Mouse (Mus musculus) MEL (cell line): ENCODE data around the gene Dennd4b. TPM values are rescaled to one million over a fixed set of nuclear protein-coding genes. Genes with fewer than 3 reads are reported as not detected.

Source experiments
- DNase-seq: peaks from one replicate; pipeline ENCODE4 v3.0.0; 2011; ENCODE audit warnings: low read depth, low spot score
- H3K27ac ChIP-seq: 2 replicates; pipeline ENCODE4 v1.5.1; 2012; ENCODE audit warnings: low read depth, mild to moderate bottlenecking, control low read depth, low read length, moderate library complexity; ENCODE audit not compliant: control insufficient read depth
- H3K27me3 ChIP-seq, 2 experiments: fragments of 150-350 bp in 1 of 2; sonication (generic) in 1 of 2; 2 replicates each; pipeline ENCODE4 v1.6.1; 2012; ENCODE audit warnings: low read length in 2 of 2, mild to moderate bottlenecking in 2 of 2, improper control_type of control experiment in 1 of 2, moderate library complexity in 1 of 2; ENCODE audit not compliant: insufficient read depth in 2 of 2, control insufficient read depth in 1 of 2
- H3K36me3 ChIP-seq, 2 experiments: 2 replicates each; pipeline ENCODE4 v1.6.1; 2012 to 2014; ENCODE audit warnings: low read length in 2 of 2, improper control_type of control experiment in 1 of 2, inconsistent platforms in 1 of 2, mild to moderate bottlenecking in 1 of 2; ENCODE audit not compliant: insufficient read depth in 2 of 2, control insufficient read depth in 1 of 2
- H3K4me1 ChIP-seq, 2 experiments: fragments of 150-350 bp in 1 of 2; sonication (generic) in 1 of 2; 2 replicates each; pipeline ENCODE4 v1.6.1; 2012; ENCODE audit warnings: low read length in 2 of 2, improper control_type of control experiment in 1 of 2, mild to moderate bottlenecking in 1 of 2; ENCODE audit not compliant: insufficient read depth in 2 of 2, control insufficient read depth in 1 of 2
- H3K4me3 ChIP-seq, 2 experiments: fragments of 150-350 bp in 1 of 2; sonication (generic) in 1 of 2; 2 replicates each; pipeline ENCODE4 v1.5.1; 2012; ENCODE audit warnings: low read depth in 2 of 2, low read length in 2 of 2, mild to moderate bottlenecking in 2 of 2, moderate library complexity in 2 of 2, control low read depth in 1 of 2, improper control_type of control experiment in 1 of 2; ENCODE audit not compliant: control insufficient read depth in 1 of 2, insufficient read depth in 1 of 2
- H3K79me2 ChIP-seq: 2 replicates; pipeline ENCODE4 v1.6.1; 2012; ENCODE audit warnings: mild to moderate bottlenecking, low read length, moderate library complexity; ENCODE audit not compliant: control insufficient read depth, poor library complexity, insufficient read depth
- H3K9ac ChIP-seq: 2 replicates; pipeline ENCODE4 v1.6.1; 2012; ENCODE audit warnings: low read depth, mild to moderate bottlenecking, control low read depth, low read length, moderate library complexity; ENCODE audit not compliant: control insufficient read depth, poor library complexity, severe bottlenecking
- H3K9me3 ChIP-seq: fragments of 150-350 bp; sonication (generic); replicated peaks from 2 replicates; pipeline ENCODE4 v1.6.1; 2012; ENCODE audit warnings: mild to moderate bottlenecking, low read length, improper control_type of control experiment, moderate library complexity; ENCODE audit not compliant: insufficient read depth
- E2F4 ChIP-seq: IDR thresholded peaks from 2 replicates; pipeline ENCODE4 v1.6.1; 2011; ENCODE audit warnings: low read depth, low read length, improper control_type of control experiment, borderline replicate concordance
- ELF1 ChIP-seq: IDR thresholded peaks from 2 replicates; pipeline ENCODE4 v1.6.1; 2014; ENCODE audit warnings: low read depth, mild to moderate bottlenecking, inconsistent platforms, low read length, improper control_type of control experiment, moderate library complexity
- GABPA ChIP-seq: IDR thresholded peaks from 2 replicates; pipeline ENCODE4 v1.6.1; 2012; ENCODE audit warnings: low read depth, mild to moderate bottlenecking, inconsistent platforms, low read length, improper control_type of control experiment, moderate library complexity
- GATA1 ChIP-seq: IDR thresholded peaks from 2 replicates; pipeline ENCODE4 v1.6.1; 2011; ENCODE audit warnings: low read depth, low read length, improper control_type of control experiment
- HCFC1 ChIP-seq: IDR thresholded peaks from 2 replicates; pipeline ENCODE4 v1.6.1; 2012; ENCODE audit warnings: low read depth, mild to moderate bottlenecking, inconsistent platforms, low read length, improper control_type of control experiment, moderate library complexity
- MEF2A ChIP-seq: IDR thresholded peaks from 2 replicates; pipeline ENCODE4 v1.6.1; 2014; ENCODE audit warnings: low read depth, mild to moderate bottlenecking, inconsistent platforms, low read length, improper control_type of control experiment; ENCODE audit not compliant: poor library complexity, insufficient replicate concordance, severe bottlenecking; ENCODE audit errors: extremely low read depth
- MYB ChIP-seq: IDR thresholded peaks from 2 replicates; pipeline ENCODE4 v1.6.1; 2011; ENCODE audit warnings: mild to moderate bottlenecking, low read depth, low read length, improper control_type of control experiment
- POLR2AphosphoS5 ChIP-seq: IDR thresholded peaks from 2 replicates; pipeline ENCODE4 v1.6.1; 2012; ENCODE audit warnings: low read depth, borderline replicate concordance, mild to moderate bottlenecking, inconsistent platforms, low read length, moderate library complexity, mixed read lengths
- UBTF ChIP-seq: IDR thresholded peaks from 2 replicates; pipeline ENCODE4 v1.6.1; 2012; ENCODE audit warnings: low read depth, mild to moderate bottlenecking, inconsistent platforms, low read length, improper control_type of control experiment, moderate library complexity, borderline replicate concordance; ENCODE audit not compliant: insufficient read depth
- USF1 ChIP-seq: IDR thresholded peaks from 2 replicates; pipeline ENCODE4 v1.6.1; 2014; ENCODE audit warnings: low read depth, mild to moderate bottlenecking, inconsistent platforms, low read length, improper control_type of control experiment, moderate library complexity
- ZKSCAN1 ChIP-seq: IDR thresholded peaks from 2 replicates; pipeline ENCODE4 v1.6.1; 2012; ENCODE audit warnings: low read depth, mild to moderate bottlenecking, inconsistent platforms, low read length, improper control_type of control experiment, moderate library complexity
- ZNF384 ChIP-seq: IDR thresholded peaks from 2 replicates; pipeline ENCODE4 v1.6.1; 2012; ENCODE audit warnings: low read depth, mild to moderate bottlenecking, inconsistent platforms, low read length, improper control_type of control experiment
- polyA plus RNA-seq, 2 experiments: library from polyadenylated mRNA; stranded (reverse) in 1 of 2; unstranded in 1 of 2; fragments of >175 nt in 1 of 2; fragments of >200 nt in 1 of 2; gene quantifications; 2 replicates each; pipeline versions ENCODE4 v1.2.1 to v1.2.4; 2012; ENCODE audit warnings: low replicate concordance in 2 of 2, low read depth in 1 of 2; ENCODE audit not compliant: insufficient read length in 2 of 2, insufficient read depth in 1 of 2, missing spikeins in 1 of 2
- total RNA-seq: library from RNA; depleted of rRNA; stranded (reverse); fragments of 300-350 nt; gene quantifications from 2 replicates; pipeline ENCODE4 v1.2.3, GENCODE M21; 2012

Dennd4b gene
- total and polyA plus RNA-seq, 3 experiments, result 11.6 to 27.1 TPM; not detected in 1

DNA sequence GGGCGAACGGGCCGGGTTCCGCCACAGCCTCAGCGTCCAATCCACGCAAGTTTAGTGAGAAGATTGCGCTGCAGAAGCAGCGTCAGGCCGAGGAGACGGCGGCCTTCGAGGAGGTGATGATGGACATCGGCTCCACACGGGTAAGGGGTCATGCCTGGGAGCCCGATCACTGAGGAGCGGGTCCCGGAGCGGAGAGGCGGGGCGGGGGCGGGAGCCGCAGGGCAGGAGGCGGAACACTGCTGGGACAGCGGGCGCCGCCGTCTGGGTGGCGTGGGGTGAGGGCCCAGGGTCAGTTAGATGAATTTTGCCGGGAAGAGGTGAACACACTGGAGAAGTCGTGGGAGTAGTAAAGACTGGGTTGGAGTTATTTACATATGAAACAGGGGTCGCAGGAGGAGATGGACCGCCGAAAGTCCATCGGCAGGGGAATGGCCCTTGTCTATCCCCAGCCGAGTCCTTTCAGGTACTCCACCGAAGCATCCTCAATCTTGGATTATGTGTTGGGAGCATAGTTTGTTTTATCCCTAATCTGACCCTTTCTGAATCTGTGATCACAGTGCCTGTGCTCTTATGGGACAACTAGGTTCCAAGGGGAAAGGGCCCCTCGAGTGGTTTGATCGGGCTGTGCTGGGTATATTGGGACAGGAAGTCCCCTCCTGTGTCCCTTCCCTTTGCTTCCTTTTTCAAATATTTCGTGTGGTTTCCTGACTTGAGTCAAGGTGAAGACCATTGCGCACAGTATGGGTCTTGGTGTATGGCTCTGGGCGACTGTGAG is 10.4 kb upstream of the Dennd4b start (continued):
- no peak for TF ChIP-seq POLR2AphosphoS5
- peak; percentile 1; the same call in 1 of the 2 replicates for TF ChIP-seq MYB
- no peak for TF ChIP-seq GATA1
- TF ChIP-seq ZKSCAN1, result no peak
- TF ChIP-seq HCFC1, result peak; percentile 65
- TF ChIP-seq ELF1, result peak; percentile 28; the same call in 1 of the 2 replicates
- TF ChIP-seq MEF2A, result no peak
- no peak for TF ChIP-seq UBTF
- TF ChIP-seq GABPA, result no peak
- TF ChIP-seq, all 39 proteins: peak for 17

GRCm38 (mm10) chr3:90255194-90255565 is 9.8 kb upstream of the Dennd4b start:
- Histone ChIP-seq H3K4me3 (peak overlapping the region; percentile 82 to 99), H3K79me2 (peaks cover 22% of the 10 kb centered on the region), H3K9ac (peak overlapping the region; percentile 81), H3K4me1 (peaks cover 3 to 5% of the 10 kb centered on the region in 2 experiments; a peak in 3 of 4 replicates), H3K27ac (no peak overlapping the region; the same call in 1 of the 2 replicates), H3K9me3 (no peaks in the 10 kb centered on the region), H3K36me3 (peaks cover 5 to 9% of the 10 kb centered on the region in 2 experiments), H3K27me3 (no peaks in the 10 kb centered on the region)
- no peak for DNase-seq
- TF ChIP-seq ZNF384, result no peak

DNA sequence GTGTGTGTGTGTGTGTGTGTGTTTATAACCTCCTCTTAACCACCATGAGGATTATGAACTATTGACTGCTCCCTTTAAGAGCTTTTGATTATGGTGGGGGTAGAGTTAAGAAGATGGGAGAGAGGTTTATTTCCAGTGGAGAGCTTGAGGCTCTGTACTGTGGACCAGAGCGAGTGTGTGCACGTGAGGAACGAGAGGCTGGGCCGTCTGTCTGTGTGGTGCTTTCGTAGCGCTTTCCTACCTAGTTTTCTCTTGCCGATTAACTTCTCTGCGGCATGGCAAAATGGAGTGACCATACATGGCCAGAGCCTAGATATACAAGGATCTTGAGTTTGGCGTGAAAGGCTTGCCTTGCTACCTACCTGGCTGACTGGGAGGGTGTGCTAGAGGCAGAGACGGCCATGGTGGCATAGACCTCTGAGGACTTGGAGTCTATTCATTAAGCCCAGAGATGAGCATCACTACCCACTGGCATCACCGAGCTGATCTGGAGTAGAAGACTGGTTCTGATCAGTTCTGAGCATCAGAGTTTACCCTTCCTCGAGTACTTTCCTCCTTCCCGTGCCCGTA is 9.1 kb upstream of the Dennd4b start:
- Histone ChIP-seq H3K9me3 (no peaks in the 10 kb centered on the region), H3K9ac (no peak overlapping the region), H3K79me2 (peaks cover 22% of the 10 kb centered on the region), H3K4me1 (peaks cover 3 to 5% of the 10 kb centered on the region in 2 experiments; a peak in 3 of 4 replicates), H3K27me3 (no peaks in the 10 kb centered on the region), H3K4me3 (no peak overlapping the region), H3K27ac (no peak overlapping the region), H3K36me3 (peaks cover 5 to 11% of the 10 kb centered on the region in 2 experiments)
- DNase-seq, result no peak
- no peak for TF ChIP-seq E2F4
- no peak for TF ChIP-seq USF1
